Mouse (Mus musculus) adrenal gland, adult 10 weeks (tissue): ENCODE measurements around the gene Rpusd3. TPM values are rescaled to one million over a fixed set of nuclear protein-coding genes. Genes with fewer than 3 reads are reported as not detected.

Experiments used
- polyA plus RNA-seq: library from polyadenylated mRNA; stranded (reverse); fragments of 350-450 nt; fragmentation: Illumina TruSeq; extraction: RNeasy Lipid Tissue Mini Kit (QIAGEN cat#74804); gene quantifications from one replicate; pipeline ENCODE4 v1.2.3, GENCODE M21; 2014; ENCODE audit warnings: low read depth, low replicate concordance

Gene Rpusd3
- polyA plus RNA-seq = not detected

GRCm38 (mm10) chr6:113419199-113419587, at the start of gene Rpusd3:
Gene Rpusd3, minus strand, starts transcription at chr6:113419340.

GRCm38 (mm10) chr6:113457952-113458534, 38.9 kb upstream of the Rpusd3 start, which contains the start of gene Il17re:
Gene Il17re, plus strand, starts transcription at chr6:113458484.

GRCm38 (mm10) chr6:113442442-113443090, 23.4 kb upstream of the Rpusd3 start, which contains the start of gene Jagn1:
Gene Jagn1, plus strand, starts transcription at chr6:113442569.

GRCm38 (mm10) chr6:113435664-113436205, 16.6 kb upstream of the Rpusd3 start, which contains the start of gene Cidec:
Gene Cidec, minus strand, starts transcription at chr6:113435760.

GRCm38 (mm10) chr6:113388960-113389359, 30.2 kb downstream of the Rpusd3 start, which contains the start of gene Ttll3:
Gene Ttll3, plus strand, starts transcription at chr6:113389260.

GRCm38 (mm10) chr6:113377496-113378385, 41.4 kb downstream of the Rpusd3 start, which contains the start of the genes Tada3 and Arpc4:
Gene Tada3, minus strand, starts transcription at chr6:113377883.
Gene Arpc4, plus strand, starts transcription at chr6:113378115.

Other genes starting within 250 kb of the Rpusd3 start
- gene Lhfpl4, start 224.0 kb downstream of the Rpusd3 start, polyA plus RNA-seq = 1.3 TPM
- 14.2 TPM for gene Mtmr14, start 181.5 kb downstream of the Rpusd3 start, polyA plus RNA-seq
- 0.52 TPM for gene Cpne9, start 137.0 kb downstream of the Rpusd3 start, polyA plus RNA-seq
- gene Brpf1, start 112.2 kb downstream of the Rpusd3 start, polyA plus RNA-seq = 3.6 TPM
- gene Ogg1, start 92.4 kb downstream of the Rpusd3 start, polyA plus RNA-seq = 2.2 TPM
- 34.8 TPM for gene Camk1, start 75.4 kb downstream of the Rpusd3 start, polyA plus RNA-seq
- 2.0 TPM for gene Tada3, start 41.5 kb downstream of the Rpusd3 start, polyA plus RNA-seq
- 86.1 TPM for gene Arpc4, start 41.2 kb downstream of the Rpusd3 start, polyA plus RNA-seq
- 0.58 TPM for gene Ttll3, start 30.1 kb downstream of the Rpusd3 start, polyA plus RNA-seq
- 20.4 TPM for gene Cidec, start 16.4 kb upstream of the Rpusd3 start, polyA plus RNA-seq
- 26.1 TPM for gene Jagn1, start 23.2 kb upstream of the Rpusd3 start, polyA plus RNA-seq
- gene Il17re, start 39.1 kb upstream of the Rpusd3 start, polyA plus RNA-seq = not detected
- 0.99 TPM for gene Il17rc, start 52.1 kb upstream of the Rpusd3 start, polyA plus RNA-seq
- 6.1 TPM for gene Creld1, start 64.0 kb upstream of the Rpusd3 start, polyA plus RNA-seq
- not detected for gene Prrt3, start 82.6 kb upstream of the Rpusd3 start, polyA plus RNA-seq
- gene Emc3, start 112.3 kb upstream of the Rpusd3 start, polyA plus RNA-seq = 166 TPM
- gene Fancd2, start 112.3 kb upstream of the Rpusd3 start, polyA plus RNA-seq = 0.82 TPM
- not detected for gene Fancd2os, start 181.4 kb upstream of the Rpusd3 start, polyA plus RNA-seq
- 81.6 TPM for gene Brk1, start 185.4 kb upstream of the Rpusd3 start, polyA plus RNA-seq
- 38.0 TPM for gene Vhl, start 204.6 kb upstream of the Rpusd3 start, polyA plus RNA-seq
- 3.8 TPM for gene Irak2, start 219.1 kb upstream of the Rpusd3 start, polyA plus RNA-seq